Mouse (Mus musculus) bone marrow, adult 2 months (tissue): Measurements from ENCODE around the gene Prl.

Experiments
- CTCF ChIP-seq: fragments of 200-500 bp; IDR thresholded peaks from 2 replicates; pipeline ENCODE4 v1.5.1; 2011; ENCODE audit warnings: low read length, control low read depth; ENCODE audit not compliant: control insufficient read depth, insufficient read depth
- POLR2A ChIP-seq: fragments of 200-500 bp; IDR thresholded peaks from 2 replicates; pipeline ENCODE4 v1.6.1; 2011; ENCODE audit warnings: low read depth, mild to moderate bottlenecking, control low read depth, low read length, borderline replicate concordance; ENCODE audit not compliant: control insufficient read depth

- TF ChIP-seq CTCF (no peak), POLR2A (no peak)
Measured at GRCm38 (mm10) chr13:27031853-27032240, 25.5 kb upstream of the Prl start.
